Mouse (Mus musculus) ES-Bruce4 (cell line): ENCODE results near the gene Kat2a. TPM values are rescaled to one million over a fixed set of nuclear protein-coding genes. Genes with fewer than 3 reads are reported as not detected.

ENCODE experiments used
- H3K27ac ChIP-seq: 2 replicates; pipeline ENCODE4 v1.5.1; 2012; ENCODE audit warnings: low read length, inconsistent platforms; ENCODE audit not compliant: insufficient read depth
- H3K27me3 ChIP-seq: 2 replicates; pipeline ENCODE4 v1.6.1; 2012; ENCODE audit warnings: mild to moderate bottlenecking, low read length, inconsistent platforms; ENCODE audit not compliant: control insufficient read depth, poor library complexity, insufficient read depth, severe bottlenecking
- H3K36me3 ChIP-seq: 2 replicates; pipeline ENCODE4 v1.6.1; 2012; ENCODE audit warnings: inconsistent platforms, mild to moderate bottlenecking, low read length, moderate library complexity; ENCODE audit not compliant: control insufficient read depth, poor library complexity, insufficient read depth, severe bottlenecking
- H3K4me1 ChIP-seq: one replicate; pipeline ENCODE4 v1.8.1; 2011; ENCODE audit warnings: low read length; ENCODE audit not compliant: control insufficient read depth, insufficient read depth
- H3K4me3 ChIP-seq: 2 replicates; pipeline ENCODE4 v1.5.1; 2011; ENCODE audit warnings: low read depth, mild to moderate bottlenecking, low read length
- H3K9ac ChIP-seq: 2 replicates; pipeline ENCODE4 v1.6.1; 2012; ENCODE audit warnings: low read depth, mild to moderate bottlenecking, inconsistent platforms; ENCODE audit not compliant: poor library complexity, severe bottlenecking
- H3K9me3 ChIP-seq: replicated peaks from 2 replicates; pipeline ENCODE4 v1.6.1; 2012; ENCODE audit warnings: mild to moderate bottlenecking, low read length, inconsistent platforms; ENCODE audit not compliant: control insufficient read depth, poor library complexity, insufficient read depth, severe bottlenecking
- CTCF ChIP-seq: IDR thresholded peaks from one replicate; pipeline ENCODE4 v1.8.1; 2011; ENCODE audit warnings: low read depth, low read length
- EP300 ChIP-seq: IDR thresholded peaks from 2 replicates; pipeline ENCODE4 v1.6.1; 2011; ENCODE audit warnings: low read depth, low read length; ENCODE audit not compliant: insufficient read depth
- POLR2A ChIP-seq: IDR thresholded peaks from one replicate; pipeline ENCODE4 v1.8.1; 2011; ENCODE audit warnings: low read length; ENCODE audit not compliant: insufficient read depth
- polyA plus RNA-seq: library from polyadenylated mRNA; stranded (reverse); fragments of >200 nt; gene quantifications from 2 replicates; pipeline ENCODE4 v1.2.4, GENCODE M21; 2011; ENCODE audit warnings: low read depth; ENCODE audit not compliant: missing spikeins, insufficient read depth, insufficient read length

The Kat2a gene
- polyA plus RNA-seq, 1 experiment = 61.3 TPM

DNA sequence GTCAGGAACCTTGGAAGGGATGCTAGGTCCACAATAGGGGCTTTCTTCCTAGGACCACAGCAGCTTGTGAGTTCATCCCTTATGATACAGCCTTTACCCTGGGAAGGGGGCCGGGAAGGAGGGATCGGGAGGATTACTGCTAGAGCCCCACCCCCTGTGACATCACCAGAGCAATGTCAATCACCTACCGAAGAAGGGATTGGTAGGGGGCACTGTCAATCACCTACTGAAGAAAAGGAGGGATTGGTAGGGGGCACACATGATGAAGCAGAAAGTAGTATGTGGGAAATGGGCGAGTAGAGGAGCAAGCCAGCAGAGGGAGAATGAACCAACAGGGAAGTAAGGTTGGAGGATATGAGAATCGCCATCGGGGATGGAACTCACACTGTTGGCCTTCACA lies 44.2 kb upstream of the Kat2a start:
- Histone ChIP-seq H3K9ac (no peak overlapping the region), H3K27me3 (no peaks in the 10 kb centered on the region), H3K4me3 (no peak overlapping the region)

DNA sequence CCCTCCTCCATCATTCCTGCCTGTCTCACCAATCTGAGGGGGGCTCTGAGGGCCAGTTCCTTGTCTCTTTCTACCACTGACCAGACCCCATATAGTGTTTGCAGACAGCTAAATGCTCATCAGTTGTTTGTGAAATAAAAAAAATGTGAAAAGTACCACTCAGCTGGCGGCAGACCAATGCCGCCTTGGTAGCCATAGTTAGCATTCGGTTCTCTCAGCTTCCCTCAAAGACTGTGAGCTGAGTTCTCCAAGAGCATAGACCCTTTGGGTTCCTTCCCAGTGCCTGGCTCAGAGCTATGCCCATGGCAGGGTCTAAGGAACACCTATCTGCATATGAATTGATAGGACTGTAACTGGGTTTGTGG lies 42.4 kb upstream of the Kat2a start:
- Histone ChIP-seq H3K27ac (no peak overlapping the region), H3K27me3 (no peaks in the 10 kb centered on the region), H3K9ac (no peak overlapping the region), H3K4me3 (no peak overlapping the region), H3K9me3 (no peaks in the 10 kb centered on the region), H3K4me1 (peaks cover 2% of the 10 kb centered on the region), H3K36me3 (no peaks in the 10 kb centered on the region)
- TF ChIP-seq POLR2A (no peak), EP300 (no peak), CTCF (no peak)

More for the DNA sequence above, 44.2 kb upstream of the Kat2a start:
- Histone ChIP-seq H3K27ac (no peak overlapping the region), H3K36me3 (no peaks in the 10 kb centered on the region), H3K4me1 (peaks cover 2% of the 10 kb centered on the region), H3K9me3 (no peaks in the 10 kb centered on the region)
- TF ChIP-seq POLR2A (no peak), EP300 (no peak), CTCF (no peak)

DNA sequence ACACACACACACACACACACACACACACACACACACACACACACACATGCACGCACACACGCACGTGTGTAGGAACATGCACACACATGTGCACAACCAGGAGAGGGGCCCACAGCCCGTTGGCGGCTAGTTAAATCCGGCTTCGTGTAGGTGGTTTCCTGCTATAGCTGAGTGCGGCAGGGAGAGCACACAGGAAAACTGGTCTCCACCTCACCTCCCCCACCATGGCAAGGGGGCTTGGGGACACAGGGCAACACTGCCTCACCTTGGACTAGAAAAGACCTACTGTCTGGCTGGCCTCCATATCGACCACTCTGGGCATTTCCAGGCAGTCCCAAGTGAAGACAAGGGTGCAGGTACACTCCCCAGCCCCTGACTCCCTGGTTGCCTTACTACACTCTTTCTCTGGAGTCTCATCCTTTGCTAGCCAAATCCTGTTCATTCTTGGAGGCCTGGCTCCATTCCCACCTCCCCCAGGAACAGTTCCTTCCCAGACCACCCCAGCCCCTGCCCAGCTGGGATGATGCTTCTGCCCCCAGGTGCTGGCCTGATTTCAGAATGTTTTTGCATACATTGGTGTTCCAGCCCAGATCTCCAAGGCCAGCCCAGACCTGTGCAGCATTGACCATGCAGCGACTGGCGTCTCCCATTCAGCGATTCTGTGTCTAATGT lies 41.9 kb upstream of the Kat2a start:
- H3K4me3 ChIP-seq = no peak overlapping the region
- no peak overlapping the region for H3K9ac ChIP-seq
- no peaks in the 10 kb centered on the region for H3K9me3 ChIP-seq
- peaks cover 2% of the 10 kb centered on the region for H3K4me1 ChIP-seq
- TF ChIP-seq CTCF = no peak
- H3K36me3 ChIP-seq = no peaks in the 10 kb centered on the region
- H3K27me3 ChIP-seq = no peaks in the 10 kb centered on the region
- no peak overlapping the region for H3K27ac ChIP-seq

DNA sequence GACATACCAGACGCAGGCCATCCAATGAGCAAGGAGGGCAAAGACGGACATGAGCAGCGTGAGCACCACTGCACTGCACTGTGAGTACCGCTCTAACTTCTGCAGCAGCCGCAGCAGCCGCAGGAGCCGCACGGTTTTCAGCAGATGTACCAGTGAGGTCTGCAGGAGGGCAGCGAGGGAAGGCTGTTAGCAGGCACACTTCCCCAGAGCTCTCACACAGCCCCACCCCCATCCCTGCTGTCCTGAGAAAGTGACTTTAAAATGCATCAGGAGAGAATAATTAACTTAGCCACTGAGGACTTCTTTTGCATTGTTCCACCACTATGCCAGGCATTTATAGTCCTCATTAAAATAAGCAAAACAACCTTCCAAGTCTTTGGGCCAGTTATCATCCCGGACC lies 40.0 kb upstream of the Kat2a start:
- H3K4me3 ChIP-seq = no peak overlapping the region
- H3K9me3 ChIP-seq = no peaks in the 10 kb centered on the region
- no peak overlapping the region for H3K27ac ChIP-seq
- TF ChIP-seq EP300 (no peak), POLR2A (no peak), CTCF (no peak)
- H3K4me1 ChIP-seq = no peaks in the 10 kb centered on the region
- H3K9ac ChIP-seq = no peak overlapping the region
- H3K27me3 ChIP-seq = no peaks in the 10 kb centered on the region
- no peaks in the 10 kb centered on the region for H3K36me3 ChIP-seq

DNA sequence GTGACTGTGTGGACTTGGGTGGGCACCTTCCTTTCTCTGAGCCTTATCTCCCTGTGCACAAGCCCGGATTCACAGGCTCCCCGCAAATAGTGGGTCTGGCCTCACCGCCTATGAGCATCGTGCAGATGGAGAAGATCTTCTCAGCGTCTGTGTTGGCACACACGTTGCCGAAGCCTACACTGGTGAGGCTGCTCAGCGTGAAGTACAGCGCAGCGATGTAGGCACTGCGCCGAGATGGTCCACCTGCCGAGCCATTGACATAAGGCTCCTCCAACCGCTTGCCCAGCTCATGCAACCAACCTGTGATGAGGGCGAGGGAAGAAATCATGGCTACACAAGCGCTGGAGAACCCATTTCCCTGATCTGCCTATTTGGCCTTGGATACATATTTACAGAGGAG lies 37.9 kb upstream of the Kat2a start:
- no peak for TF ChIP-seq POLR2A
- TF ChIP-seq EP300 = no peak
- TF ChIP-seq CTCF = no peak
- no peaks in the 10 kb centered on the region for H3K27me3 ChIP-seq
- no peaks in the 10 kb centered on the region for H3K4me1 ChIP-seq
- H3K4me3 ChIP-seq = peak overlapping the region; percentile 11; the same call in 1 of the 2 replicates
- no peak overlapping the region for H3K27ac ChIP-seq
- no peaks in the 10 kb centered on the region for H3K9me3 ChIP-seq
- H3K36me3 ChIP-seq = no peaks in the 10 kb centered on the region
- H3K9ac ChIP-seq = no peak overlapping the region

DNA sequence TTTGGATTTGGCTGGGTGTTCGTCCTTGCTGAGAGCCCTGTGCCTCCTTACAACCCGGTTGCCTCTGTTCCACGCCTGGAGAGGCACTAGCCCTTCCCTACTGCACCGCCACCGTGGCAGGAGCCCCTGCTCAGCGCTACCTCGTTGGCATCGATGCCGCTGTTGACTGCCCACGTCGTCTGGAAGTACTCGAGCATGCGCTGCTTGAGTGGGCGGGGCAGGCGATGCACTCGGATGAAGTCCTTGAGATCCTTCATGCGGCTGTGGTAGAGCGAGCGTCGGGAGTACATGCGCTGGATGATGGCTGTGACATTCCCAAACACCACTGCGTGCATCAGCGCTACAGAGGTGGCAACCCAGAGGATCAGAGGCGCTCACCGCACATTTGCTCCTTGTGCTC lies 37.2 kb upstream of the Kat2a start:
- no peak overlapping the region for H3K27ac ChIP-seq
- H3K4me1 ChIP-seq = no peaks in the 10 kb centered on the region
- peak overlapping the region; percentile 58 for H3K4me3 ChIP-seq
- H3K36me3 ChIP-seq = no peaks in the 10 kb centered on the region
- TF ChIP-seq CTCF (no peak), POLR2A (no peak), EP300 (no peak)
- no peaks in the 10 kb centered on the region for H3K27me3 ChIP-seq
- no peaks in the 10 kb centered on the region for H3K9me3 ChIP-seq
- H3K9ac ChIP-seq = no peak overlapping the region
